Mouse (Mus musculus) small intestine, adult 2 months (tissue): ENCODE data around the gene Fhl3. TPM values are rescaled to one million over a fixed set of nuclear protein-coding genes. Genes with fewer than 3 reads are reported as not detected.

Experiments used
- H3K27ac ChIP-seq: fragments of 200-500 bp; 2 replicates; pipeline ENCODE4 v1.5.1; 2012; ENCODE audit warnings: low read depth, low read length, control low read depth, inconsistent platforms; ENCODE audit not compliant: insufficient read depth
- H3K27me3 ChIP-seq: fragments of 200-500 bp; 2 replicates; pipeline ENCODE4 v1.6.1; 2012; ENCODE audit warnings: mild to moderate bottlenecking, moderate library complexity, low read length, inconsistent platforms; ENCODE audit not compliant: control insufficient read depth, insufficient read depth
- H3K36me3 ChIP-seq: fragments of 200-500 bp; 2 replicates; pipeline ENCODE4 v1.6.1; 2012; ENCODE audit warnings: mild to moderate bottlenecking, low read length, control low read depth, inconsistent platforms; ENCODE audit not compliant: control insufficient read depth, insufficient read depth
- H3K4me1 ChIP-seq: fragments of 200-500 bp; 2 replicates; pipeline ENCODE4 v1.6.1; 2012; ENCODE audit warnings: low read length, inconsistent platforms, mixed read lengths; ENCODE audit not compliant: control insufficient read depth, insufficient read depth, insufficient read length
- H3K4me3 ChIP-seq: fragments of 200-500 bp; 2 replicates; pipeline ENCODE4 v1.5.1; 2012; ENCODE audit warnings: low read depth, mild to moderate bottlenecking, control low read depth, inconsistent platforms, low read length, moderate library complexity
- CTCF ChIP-seq: fragments of 200-500 bp; IDR thresholded peaks from 2 replicates; pipeline ENCODE4 v1.5.1; 2012; ENCODE audit warnings: low read depth, mild to moderate bottlenecking, control low read depth, inconsistent platforms, low read length, moderate library complexity, mixed read lengths; ENCODE audit not compliant: insufficient replicate concordance, insufficient read length; ENCODE audit errors: extremely low read depth
- POLR2A ChIP-seq: fragments of 200-500 bp; IDR thresholded peaks from 2 replicates; pipeline ENCODE4 v1.6.1; 2012; ENCODE audit warnings: low read depth, mild to moderate bottlenecking, control low read depth, inconsistent platforms, low read length, moderate library complexity
- WGBS: fragments of 180-500 bp; shearing (Covaris S2); methylation state at CpG from one replicate; pipeline ENCODE4 v1.1.7; 2018; 5-methylcytosine and 5-hydroxymethylcytosine counted together
- polyA plus RNA-seq: library from polyadenylated mRNA; depleted of rRNA; stranded (reverse); fragments of >200 nt; gene quantifications from 2 replicates; pipeline ENCODE4 v1.2.3, GENCODE M21; 2012

Fhl3 gene
- polyA plus RNA-seq, 1 experiment, result 9.2 TPM

DNA sequence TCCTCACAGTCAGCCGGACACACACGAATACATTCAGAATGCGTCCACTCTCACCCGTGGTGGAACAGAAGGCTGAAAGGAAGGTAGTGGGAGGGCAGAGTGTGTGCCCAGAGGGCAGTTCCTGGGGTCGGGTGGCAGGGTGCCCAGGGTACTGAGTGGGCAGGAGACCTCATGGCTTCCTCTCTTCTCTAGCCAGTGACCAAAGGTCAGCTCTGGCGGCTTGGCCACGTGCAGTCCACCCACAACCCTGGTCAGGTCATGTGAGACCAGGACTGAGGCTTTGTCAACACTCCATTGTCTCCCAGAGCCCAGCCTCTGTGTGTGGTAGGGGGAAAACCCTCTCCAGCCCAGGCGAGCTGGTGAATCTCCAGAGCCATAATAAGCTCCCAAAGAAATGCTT is 30.3 kb upstream of the Fhl3 start:
- WGBS, result 50% methylated on average over 8 of the region's 8 CpGs
- H3K27ac ChIP-seq, result no peak overlapping the region
- H3K4me3 ChIP-seq, result no peak overlapping the region
- H3K36me3 ChIP-seq, result no peaks in the 10 kb centered on the region
- no peak for TF ChIP-seq CTCF
- no peak for TF ChIP-seq POLR2A
- peaks cover 9% of the 10 kb centered on the region for H3K27me3 ChIP-seq
- H3K4me1 ChIP-seq, result no peaks in the 10 kb centered on the region

DNA sequence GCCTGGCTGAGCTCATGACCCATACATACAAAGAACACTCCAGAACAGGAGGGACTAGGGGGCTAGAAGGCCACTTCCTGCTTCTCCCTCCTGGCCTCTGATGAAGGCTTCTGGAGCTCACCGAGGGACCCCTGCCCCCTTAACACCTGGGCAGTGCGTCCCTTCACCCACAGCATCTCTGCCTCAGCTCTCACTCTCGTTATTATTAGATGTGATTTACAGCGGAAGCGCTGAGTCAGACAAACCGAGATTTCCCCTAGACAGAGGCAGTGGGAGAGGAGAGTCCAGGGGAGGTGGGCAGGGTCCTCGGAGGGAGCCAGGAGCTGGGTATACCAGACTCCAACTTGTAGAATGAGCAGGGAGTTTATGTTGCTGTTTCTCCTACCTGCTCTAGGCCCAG is 28.9 kb upstream of the Fhl3 start:
- Histone ChIP-seq H3K4me1 (no peaks in the 10 kb centered on the region), H3K27me3 (peaks cover 9% of the 10 kb centered on the region), H3K4me3 (no peak overlapping the region), H3K27ac (no peak overlapping the region), H3K36me3 (no peaks in the 10 kb centered on the region)
- TF ChIP-seq POLR2A (no peak), CTCF (no peak)
- 24% methylated on average over 7 of the region's 7 CpGs for WGBS

DNA sequence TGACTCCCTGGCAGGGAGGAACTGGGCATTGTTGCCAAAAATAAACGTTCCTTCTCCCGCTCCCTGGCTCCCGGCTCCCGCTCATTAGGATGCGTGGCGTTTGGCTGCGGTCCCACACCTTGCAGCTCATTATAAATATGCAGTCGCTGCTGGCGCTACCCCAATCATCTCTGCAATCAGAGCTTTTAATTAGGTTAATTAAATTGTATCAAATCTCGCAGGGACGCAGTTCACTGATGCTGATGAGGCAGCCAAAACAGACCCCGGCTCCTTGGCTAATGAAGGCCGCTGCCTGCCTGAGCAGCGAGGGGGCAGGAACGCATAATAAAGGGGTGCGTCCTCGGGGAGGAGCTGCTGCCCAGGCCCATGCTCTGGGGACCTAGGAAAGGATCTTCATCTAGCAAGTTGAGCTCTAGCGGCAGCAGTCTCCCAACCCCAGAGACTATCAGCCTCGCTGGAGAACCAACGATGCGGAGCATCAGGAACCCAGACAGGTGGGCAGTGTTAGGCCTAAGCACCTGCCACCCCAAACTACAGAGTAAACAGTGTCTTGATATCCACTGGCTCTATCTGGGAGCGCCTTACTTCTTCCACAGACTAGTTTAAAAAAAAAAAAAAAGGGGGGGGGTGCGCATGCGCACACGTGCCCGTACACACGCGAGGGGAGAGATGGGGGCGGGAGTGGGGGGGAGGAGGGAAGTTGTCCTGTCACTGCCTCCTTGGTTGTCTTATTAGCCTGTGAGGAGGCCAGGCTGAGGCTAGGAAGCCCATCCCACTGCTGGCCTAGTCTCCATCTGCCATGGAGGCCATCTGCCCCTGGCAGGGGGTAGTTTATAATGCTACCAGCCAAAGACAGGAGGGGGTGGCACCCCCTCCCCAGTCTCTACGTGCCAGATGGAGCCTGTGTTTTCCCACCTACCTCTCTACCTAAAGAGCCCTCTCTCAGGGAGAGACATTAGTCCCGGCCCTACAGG is 27.9 kb upstream of the Fhl3 start:
- H3K4me1 ChIP-seq, result no peaks in the 10 kb centered on the region
- H3K4me3 ChIP-seq, result no peak overlapping the region
- peaks cover 9% of the 10 kb centered on the region for H3K27me3 ChIP-seq
- H3K27ac ChIP-seq, result no peak overlapping the region
- 0 out of 2 replicates have a peak, but pooled peaks cover 2% of the 10 kb centered on the region for H3K36me3 ChIP-seq
- 8% methylated on average over 30 of the region's 31 CpGs for WGBS
- TF ChIP-seq POLR2A (no peak), CTCF (no peak)

DNA sequence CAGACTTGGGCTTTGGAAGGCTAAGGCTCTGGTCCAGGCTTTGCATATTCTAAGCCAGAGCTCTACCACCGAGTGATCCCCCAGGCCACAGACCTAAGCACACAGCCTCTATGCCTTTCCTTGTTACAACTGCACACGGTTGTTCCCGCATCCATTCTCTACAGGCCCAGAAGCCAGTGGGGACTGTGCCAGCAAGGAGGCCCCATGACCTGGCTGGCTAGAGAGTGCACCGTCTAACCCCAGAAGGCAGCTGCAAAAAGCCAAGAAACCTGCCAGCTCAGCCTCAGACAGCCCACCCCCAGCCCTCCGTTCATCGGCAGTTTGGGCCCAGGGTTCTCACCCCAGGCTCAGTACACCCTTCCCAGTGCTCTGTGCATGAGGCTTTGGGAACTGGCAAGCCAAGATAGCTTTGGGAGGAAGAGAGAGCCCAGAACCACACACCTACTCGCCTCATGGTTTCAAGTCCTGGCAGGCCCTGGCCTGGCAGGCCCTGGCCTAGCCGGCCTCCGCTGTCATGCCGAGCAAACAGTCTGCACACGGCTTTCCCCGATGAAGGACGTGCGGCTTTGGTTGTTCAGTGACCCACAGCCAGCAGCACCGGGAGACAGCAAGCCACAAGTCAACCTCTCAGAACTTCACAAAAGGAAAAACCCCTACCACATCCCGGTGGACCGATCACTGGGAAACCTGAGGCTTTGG is 26.0 kb upstream of the Fhl3 start:
- peaks cover 12% of the 10 kb centered on the region for H3K36me3 ChIP-seq
- WGBS, result 82% methylated on average over 17 of the region's 17 CpGs
- H3K4me1 ChIP-seq, result no peaks in the 10 kb centered on the region
- peaks cover 9% of the 10 kb centered on the region for H3K27me3 ChIP-seq
- TF ChIP-seq CTCF (no peak), POLR2A (no peak)
- no peak overlapping the region for H3K4me3 ChIP-seq
- no peak overlapping the region for H3K27ac ChIP-seq

DNA sequence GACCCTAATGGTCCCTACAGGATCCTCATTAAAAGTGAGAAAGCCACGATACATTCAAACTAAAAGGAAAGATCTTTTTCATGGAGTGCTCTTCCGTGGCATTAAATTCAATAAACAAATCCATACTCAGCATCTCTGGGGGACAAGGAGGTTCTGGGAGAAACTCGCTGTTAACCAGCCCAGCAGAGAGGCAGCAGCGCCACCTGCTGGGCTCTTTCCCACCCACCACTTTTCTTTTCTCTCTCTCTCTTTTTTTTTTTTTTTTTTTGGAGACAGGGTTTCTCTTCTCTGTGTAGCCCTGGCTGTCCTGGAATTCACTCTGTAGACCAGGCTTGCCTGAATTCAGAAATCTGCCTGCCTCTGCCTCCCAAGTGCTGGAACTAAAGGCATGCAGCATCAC is 25.5 kb upstream of the Fhl3 start:
- WGBS, result 5% methylated on average over 4 of the region's 4 CpGs
- TF ChIP-seq CTCF (peak; percentile 80), POLR2A (no peak)
- no peaks in the 10 kb centered on the region for H3K4me1 ChIP-seq
- H3K4me3 ChIP-seq, result no peak overlapping the region
- H3K27me3 ChIP-seq, result peaks cover 9% of the 10 kb centered on the region
- peaks cover 16% of the 10 kb centered on the region for H3K36me3 ChIP-seq
- no peak overlapping the region for H3K27ac ChIP-seq

DNA sequence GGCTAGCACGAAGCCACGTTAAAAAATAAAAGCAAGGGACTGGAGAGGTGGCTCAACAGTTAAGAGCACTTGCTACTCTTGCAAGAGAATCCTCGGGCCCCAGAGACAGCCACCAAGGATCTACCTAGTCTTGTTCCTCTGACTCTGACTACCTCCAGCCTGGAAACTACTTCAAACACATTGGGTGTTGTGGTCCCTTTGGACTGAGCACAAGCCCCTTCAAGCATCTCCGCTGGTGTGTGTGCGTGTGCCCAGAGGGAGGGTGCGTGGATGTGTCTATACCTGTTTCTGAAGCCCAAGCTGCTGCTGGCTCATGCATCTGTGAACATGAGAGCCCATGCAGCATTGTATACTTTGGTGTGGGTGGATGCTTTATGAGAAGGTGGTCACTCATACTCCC is 24.5 kb upstream of the Fhl3 start:
- H3K4me3 ChIP-seq, result no peak overlapping the region
- 88% methylated on average over 6 of the region's 6 CpGs for WGBS

DNA sequence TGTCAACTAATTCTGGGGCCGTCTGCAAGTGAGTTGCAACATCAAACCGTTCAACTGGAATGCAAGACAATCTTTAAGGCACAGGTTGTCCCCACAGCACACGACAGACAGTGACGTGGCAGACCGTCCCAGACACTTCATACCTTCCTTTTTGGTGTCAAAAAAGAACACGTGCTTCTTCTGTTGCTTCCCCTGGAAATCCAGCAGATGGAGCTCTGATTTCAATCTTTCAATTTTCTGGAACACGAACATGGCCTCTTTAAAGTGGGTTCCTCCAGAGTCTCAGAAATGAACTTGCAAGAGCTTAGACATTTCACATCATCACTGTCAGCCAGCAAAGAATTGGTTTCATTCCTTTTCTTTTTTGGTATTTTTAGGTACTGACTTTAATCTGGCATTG is 18.2 kb upstream of the Fhl3 start:
- no peak overlapping the region for H3K27ac ChIP-seq
- TF ChIP-seq POLR2A, result no peak
- no peak for TF ChIP-seq CTCF
- WGBS, result 55% methylated on average over 7 of the region's 7 CpGs
- H3K36me3 ChIP-seq, result peaks cover 60% of the 10 kb centered on the region
- H3K4me3 ChIP-seq, result no peak overlapping the region
- no peaks in the 10 kb centered on the region for H3K4me1 ChIP-seq
- no peaks in the 10 kb centered on the region for H3K27me3 ChIP-seq

More for the DNA sequence above, 24.5 kb upstream of the Fhl3 start:
- Histone ChIP-seq H3K36me3 (peaks cover 24% of the 10 kb centered on the region), H3K27me3 (peaks cover 9% of the 10 kb centered on the region), H3K4me1 (no peaks in the 10 kb centered on the region), H3K27ac (no peak overlapping the region)
- no peak for TF ChIP-seq POLR2A
- no peak for TF ChIP-seq CTCF
